Mouse (Mus musculus): ENCODE measurements at regions not wholly inside any gene's neighbourhood (a gene's known extent, or its start where the extent isn't known, plus 50 kb on each side); places are given as distances from the start of the nearest gene placed in this dataset.

DNA sequence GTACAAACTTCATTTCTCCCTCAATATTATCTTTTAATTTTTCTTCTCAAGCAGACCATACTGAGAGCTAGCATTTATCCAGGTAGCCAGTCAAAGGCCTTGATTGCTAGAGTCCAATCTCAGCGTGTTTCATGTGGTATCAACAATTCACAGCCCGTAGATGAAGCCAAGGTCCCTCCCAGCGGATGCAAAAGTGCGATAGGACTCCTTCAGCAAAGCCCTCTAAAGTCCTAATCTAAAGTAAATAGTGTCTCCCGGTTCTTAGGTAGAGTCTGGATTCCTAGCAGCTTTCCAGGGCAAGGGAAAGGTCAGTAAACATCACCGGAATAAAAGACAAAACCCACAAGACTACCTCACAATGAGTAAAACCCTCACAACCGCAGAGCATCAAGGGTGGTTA lies 379.5 kb upstream of the Arglu1 start:
- no peak for TF ChIP-seq POLR2A (IDR thresholded peaks at IDR 0.05; ENCODE audit: borderline replicate concordance, extremely low read depth, insufficient read depth, insufficient read length, poor library complexity, severe bottlenecking)
- no peak for TF ChIP-seq CTCF (IDR thresholded peaks at IDR 0.05; ENCODE audit: borderline replicate concordance, extremely low read depth, insufficient read depth, insufficient read length)
